24 mouse cellular contexts compared by ENCODE assay signal in the genomic region with DNA sequence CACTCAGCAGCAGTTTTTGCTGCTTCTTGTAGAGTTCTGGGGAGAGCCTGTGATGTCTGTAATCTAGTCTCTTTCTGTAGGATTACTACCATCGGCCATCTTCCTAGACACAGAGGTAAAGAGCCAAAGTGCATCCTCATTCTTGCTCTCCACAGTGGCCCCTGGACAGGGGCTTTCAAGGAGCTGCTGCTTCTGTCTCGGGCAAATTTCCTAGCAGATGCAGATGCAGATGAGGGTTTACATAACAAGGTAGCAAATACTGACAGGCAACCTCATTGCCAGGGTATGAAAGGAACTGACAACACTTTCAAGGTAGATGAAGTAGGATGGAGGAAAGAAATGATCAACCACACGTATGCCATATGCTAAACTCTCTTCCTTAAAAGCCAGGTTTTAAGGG. TPM values are rescaled to one million over a fixed set of nuclear protein-coding genes. Genes with fewer than 3 reads are reported as not detected.
"Had no signal": no experiment of that assay in that cellular context is flagged by ENCODE, and none has a peak within 500 bp of the region (broad histone marks: within the 10 kb centered on the region; RNA-seq: fewer than 3 reads in every experiment).

No protein-coding gene starts in this region.

- H3K4me3 ChIP-seq: gastrocnemius, adult 2 months; heart, adult 2 months; hindbrain, embryonic 10.5 days; hindbrain, embryonic 12.5 days; intestine, embryonic 15.5 days; layer of hippocampus, adult 2 months; left cerebral cortex, adult 2 months; limb, embryonic 13.5 days; limb, embryonic 15.5 days; liver, embryonic 13.5 days had no signal

- ATAC-seq: hindbrain, embryonic 16.5 days; inflammation-experienced regulatory T-cells, adult 6 months; intestine, embryonic 15.5 days; intestine, postnatal 0 days had no signal

- H3K27ac ChIP-seq: gastrocnemius, adult 2 months; heart, adult 2 months; hindbrain, embryonic 10.5 days; hindbrain, embryonic 12.5 days; hindbrain, embryonic 14.5 days; intestine, embryonic 15.5 days; layer of hippocampus, adult 2 months; left cerebral cortex, adult 2 months; limb, embryonic 13.5 days; limb, embryonic 15.5 days; liver, embryonic 13.5 days had no signal

- H3K4me1 ChIP-seq: intestine, embryonic 15.5 days had no signal

- H3K4me2 ChIP-seq: heart, embryonic 11.5 days; hindbrain, embryonic 12.5 days; hindbrain, embryonic 14.5 days; intestine, embryonic 15.5 days; limb, embryonic 13.5 days; limb, embryonic 15.5 days; liver, embryonic 13.5 days had no signal

- DNase-seq: gastrocnemius, adult 2 months; gastrocnemius, postnatal 10 days; gastrocnemius, postnatal 25 days; heart, postnatal 10 days; heart, postnatal 4 days; kidney, adult 18-20 months; kidney, adult 8-10 months; kidney, postnatal 10 days; kidney, postnatal 25 days; kidney, postnatal 4 days; liver, embryonic 13.5 days had no signal

- H3K36me3 ChIP-seq: hindbrain, embryonic 10.5 days; hindbrain, embryonic 12.5 days; intestine, embryonic 15.5 days; limb, embryonic 13.5 days; limb, embryonic 15.5 days; liver, embryonic 13.5 days had no signal

- H3K9me3 ChIP-seq: hindbrain, embryonic 12.5 days; intestine, embryonic 15.5 days; limb, embryonic 15.5 days; liver, embryonic 13.5 days had no signal

- H3K9ac ChIP-seq: hindbrain, embryonic 12.5 days; hindbrain, embryonic 14.5 days; intestine, embryonic 15.5 days; limb, embryonic 13.5 days; limb, embryonic 15.5 days; liver, embryonic 13.5 days had no signal

RNA-seq across cellular contexts. Expression of gene Ephb1, which starts 4.2 kb away (rescaled TPM):
- polyA plus RNA-seq: inflammation-experienced regulatory T-cells, adult 6 months had no signal
